Mouse (Mus musculus) cerebellum, adult 2 months (tissue): ENCODE results near the gene Csad. TPM values are rescaled to one million over a fixed set of nuclear protein-coding genes. Genes with fewer than 3 reads are reported as not detected.

ENCODE experiments used
- DNase-seq, 2 experiments: peaks; one replicate each; pipeline ENCODE4 v3.0.0; 2021
- H3K27ac ChIP-seq: fragments of 200-500 bp; 2 replicates; pipeline ENCODE4 v1.5.1; 2012; ENCODE audit warnings: low read length, control low read depth, inconsistent platforms; ENCODE audit not compliant: insufficient read depth
- H3K27me3 ChIP-seq: fragments of 200-500 bp; 2 replicates; pipeline ENCODE4 v1.6.1; 2012; ENCODE audit warnings: inconsistent platforms, mild to moderate bottlenecking, low read length, moderate library complexity; ENCODE audit not compliant: control insufficient read depth, insufficient read depth
- H3K4me1 ChIP-seq: fragments of 200-500 bp; 2 replicates; pipeline ENCODE4 v1.6.1; 2011; ENCODE audit warnings: low read length; ENCODE audit not compliant: control insufficient read depth, insufficient read depth
- H3K4me3 ChIP-seq: fragments of 200-500 bp; replicated peaks from 2 replicates; pipeline ENCODE3; 2011; ENCODE audit warnings: mild to moderate bottlenecking, low read depth, low read length, control low read depth; ENCODE audit not compliant: insufficient read depth
- CTCF ChIP-seq: fragments of 200-500 bp; IDR thresholded peaks from 2 replicates; pipeline ENCODE4 v1.5.1; 2011; ENCODE audit warnings: low read depth, mild to moderate bottlenecking, control low read depth, low read length, moderate library complexity, borderline replicate concordance; ENCODE audit not compliant: insufficient read depth
- POLR2A ChIP-seq: fragments of 200-500 bp; IDR thresholded peaks from 2 replicates; pipeline ENCODE4 v1.6.1; 2011; ENCODE audit warnings: low read length, control low read depth, borderline replicate concordance; ENCODE audit not compliant: insufficient read depth
- WGBS: fragments of 180-500 bp; shearing (Covaris S2); methylation state at CpG from one replicate; pipeline ENCODE4 v1.1.7; 2018; 5-methylcytosine and 5-hydroxymethylcytosine counted together
- polyA plus RNA-seq: library from polyadenylated mRNA; depleted of rRNA; stranded (reverse); fragments of >200 nt; gene quantifications from 2 replicates; pipeline ENCODE4 v1.2.3, GENCODE M21; 2012

Gene Csad
- polyA plus RNA-seq, 1 experiment: 53.0 TPM

DNA sequence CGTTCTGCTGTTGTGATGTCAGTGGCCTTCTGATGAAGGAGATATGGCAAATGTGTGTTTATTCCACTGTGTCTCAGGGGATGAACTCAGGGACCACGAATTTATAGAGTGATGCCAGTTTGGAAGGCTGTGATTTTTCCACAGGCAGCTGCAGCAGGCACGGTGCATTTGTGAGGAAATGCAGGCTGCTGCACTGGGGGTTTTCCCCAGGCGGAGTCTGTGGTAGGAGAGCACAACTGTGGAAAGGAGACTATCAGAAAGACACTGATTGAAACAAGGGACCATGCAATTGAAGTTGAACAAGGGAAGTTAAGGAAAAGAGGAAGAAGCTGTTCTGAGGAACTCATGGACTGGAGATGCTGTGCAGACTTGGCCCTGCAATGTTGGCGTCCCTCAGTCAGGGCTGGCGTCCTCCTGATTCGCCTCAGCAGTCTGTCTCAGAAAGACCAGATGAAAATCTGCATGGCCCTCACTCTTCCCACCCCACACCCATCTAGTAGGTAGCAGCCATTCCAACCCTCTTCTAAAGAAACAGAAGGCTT, 12.2 kb downstream of the Csad start:
- no peaks in the 10 kb centered on the region for H3K4me1 ChIP-seq
- DNase-seq: no peak
- TF ChIP-seq CTCF (no peak), POLR2A (no peak)
- 67% methylated on average over 7 of the region's 7 CpGs for WGBS
- no peak overlapping the region for H3K27ac ChIP-seq
- no peaks in the 10 kb centered on the region for H3K27me3 ChIP-seq
- H3K4me3 ChIP-seq: no peak overlapping the region

GRCm38 (mm10) chr15:102191699-102192098, 12.8 kb downstream of the Csad start:
- H3K4me3 ChIP-seq: no peak overlapping the region
- DNase-seq: no peak
- 87% methylated on average over 7 of the region's 7 CpGs for WGBS
- H3K4me1 ChIP-seq: no peaks in the 10 kb centered on the region
- no peaks in the 10 kb centered on the region for H3K27me3 ChIP-seq
- TF ChIP-seq CTCF: no peak
- no peak for TF ChIP-seq POLR2A
- H3K27ac ChIP-seq: no peak overlapping the region

DNA sequence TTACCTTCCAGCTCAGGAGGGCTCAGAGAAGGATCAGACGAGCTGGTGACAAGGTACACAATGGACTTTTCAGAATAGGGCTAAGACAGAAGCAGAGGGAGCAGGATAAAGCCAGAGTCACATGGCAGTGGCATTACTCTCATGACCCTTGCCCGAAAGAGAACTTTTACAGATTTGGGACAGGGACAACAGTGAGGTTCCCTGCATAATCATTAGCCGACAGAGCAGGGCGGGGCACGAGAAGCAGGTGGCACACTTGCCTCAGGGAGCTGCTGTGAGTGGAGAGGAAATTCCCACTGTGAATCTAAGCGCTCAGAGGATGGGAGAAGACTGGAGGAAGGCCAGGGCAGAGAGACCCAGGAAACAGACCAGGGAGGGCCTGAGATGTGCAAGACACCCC, 15.6 kb downstream of the Csad start:
- TF ChIP-seq POLR2A (no peak), CTCF (no peak)

DNA sequence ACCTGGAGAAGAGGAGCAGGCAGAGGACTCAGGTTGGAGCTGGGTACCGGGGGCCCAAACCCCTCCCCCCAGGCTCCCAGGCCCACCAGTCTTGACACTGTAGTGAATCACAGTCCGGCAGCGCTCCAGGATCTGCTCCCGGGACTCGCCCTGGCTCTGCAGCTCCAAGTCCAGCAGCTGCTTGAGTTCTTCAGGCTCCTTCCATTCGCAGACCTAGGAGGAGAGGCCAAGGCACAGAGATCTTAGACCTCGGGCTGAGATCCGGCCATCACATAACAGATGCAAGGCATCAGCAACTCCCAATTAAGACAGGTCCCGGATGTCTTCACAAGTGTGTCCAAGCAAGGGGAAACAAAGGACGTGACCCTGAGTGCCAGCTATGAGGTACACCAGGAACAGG, 16.4 kb downstream of the Csad start:
- 88% methylated on average over 10 of the region's 10 CpGs for WGBS

More for the DNA sequence above, 15.6 kb downstream of the Csad start:
- Histone ChIP-seq H3K27ac (no peak overlapping the region), H3K4me1 (no peaks in the 10 kb centered on the region), H3K4me3 (no peak overlapping the region), H3K27me3 (no peaks in the 10 kb centered on the region)
- WGBS: 57% methylated on average over 6 of the region's 6 CpGs
- no peak for DNase-seq

DNA sequence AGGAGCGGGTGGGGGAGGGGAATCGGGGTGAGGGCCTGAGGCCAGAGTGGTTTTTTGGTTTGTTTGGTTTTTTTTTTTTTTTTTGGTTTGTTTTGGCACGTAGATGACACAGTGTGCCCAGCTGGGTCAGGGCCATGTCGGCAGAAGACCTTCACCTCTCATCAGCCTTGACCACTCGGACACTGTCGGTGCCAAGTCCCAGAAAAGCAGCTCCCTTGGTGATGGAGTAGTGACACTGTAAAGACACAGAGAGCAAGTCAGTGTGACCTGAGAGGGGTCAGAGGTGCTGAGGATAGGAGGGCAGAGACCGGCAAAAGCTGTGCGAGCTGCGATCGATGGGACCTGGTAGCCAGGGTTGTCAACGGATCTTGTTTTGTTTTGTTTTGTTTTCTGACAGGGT, 18.3 kb downstream of the Csad start:
- Histone ChIP-seq H3K27me3 (no peaks in the 10 kb centered on the region), H3K4me1 (no peaks in the 10 kb centered on the region), H3K4me3 (no peak overlapping the region), H3K27ac (no peak overlapping the region)
- DNase-seq: no peak
- TF ChIP-seq POLR2A (no peak), CTCF (no peak)
- 80% methylated on average over 11 of the region's 11 CpGs for WGBS

More for the DNA sequence above, 16.4 kb downstream of the Csad start:
- TF ChIP-seq CTCF (no peak), POLR2A (no peak)
- no peaks in the 10 kb centered on the region for H3K4me1 ChIP-seq
- no peak for DNase-seq
- no peak overlapping the region for H3K27ac ChIP-seq
- no peak overlapping the region for H3K4me3 ChIP-seq
- no peaks in the 10 kb centered on the region for H3K27me3 ChIP-seq

DNA sequence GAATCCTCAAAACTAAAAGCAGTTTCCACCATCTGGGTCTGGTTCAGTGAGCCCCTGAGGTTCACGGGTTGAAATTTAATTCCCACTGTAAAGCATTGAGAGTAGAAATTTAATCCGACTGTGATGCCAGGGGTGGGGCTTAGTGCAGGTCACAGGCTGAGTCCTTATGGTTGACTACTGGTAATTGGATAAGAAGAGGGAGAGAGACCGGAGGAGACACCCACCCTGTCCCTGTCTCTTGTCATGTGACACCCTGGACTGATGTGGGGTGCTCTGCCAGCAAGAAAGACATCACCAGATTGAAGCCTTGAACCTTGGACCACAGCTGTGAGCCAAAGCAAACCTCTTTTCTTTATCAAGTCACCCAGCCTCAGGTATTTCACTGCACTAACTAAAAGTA, 21.4 kb downstream of the Csad start:
- no peak for TF ChIP-seq POLR2A
- no peak for TF ChIP-seq CTCF
- H3K4me3 ChIP-seq: no peak overlapping the region
- H3K27me3 ChIP-seq: no peaks in the 10 kb centered on the region
- H3K4me1 ChIP-seq: peaks cover 2% of the 10 kb centered on the region; the same call in 1 of the 2 replicates
- DNase-seq: no peak
- whole genome bisulfite sequencing: 81% methylated on average over 3 of the region's 3 CpGs
- H3K27ac ChIP-seq: no peak overlapping the region

GRCm38 (mm10) chr15:102179924-102180323, 24.6 kb downstream of the Csad start:
- H3K4me1 ChIP-seq: peaks cover 2% of the 10 kb centered on the region; the same call in 1 of the 2 replicates
- TF ChIP-seq CTCF (no peak), POLR2A (no peak)
- no peaks in the 10 kb centered on the region for H3K27me3 ChIP-seq
- peak in 1 of 2 experiments; percentile 17 for DNase-seq
- H3K4me3 ChIP-seq: no peak overlapping the region
- WGBS: 59% methylated on average over 14 of the region's 14 CpGs
- H3K27ac ChIP-seq: no peak overlapping the region

DNA sequence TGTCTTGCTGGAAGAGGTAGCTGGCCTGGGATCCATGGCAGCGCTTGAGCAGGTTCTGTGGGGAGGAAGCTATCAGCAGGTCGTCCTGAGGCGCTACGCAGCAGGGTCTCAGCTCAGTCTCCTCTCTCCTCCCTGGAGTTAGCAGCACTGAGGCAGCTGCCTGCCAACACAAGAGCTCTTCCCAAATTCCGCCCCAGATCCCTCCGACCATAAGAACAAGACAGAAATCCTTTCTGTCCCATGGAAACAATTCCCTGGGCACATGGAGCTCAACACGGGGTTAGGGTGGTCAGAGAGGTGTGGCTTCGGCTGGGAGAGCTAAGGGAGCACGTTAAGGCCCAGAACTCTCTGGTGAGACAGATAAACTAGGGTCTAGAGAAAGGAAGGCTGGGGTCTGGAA, 25.4 kb downstream of the Csad start:
- TF ChIP-seq CTCF: no peak
- TF ChIP-seq POLR2A: no peak
- WGBS: 83% methylated on average over 9 of the region's 9 CpGs
- no peak for DNase-seq
- no peak overlapping the region for H3K27ac ChIP-seq
- H3K4me1 ChIP-seq: peaks cover 2% of the 10 kb centered on the region; the same call in 1 of the 2 replicates
- H3K27me3 ChIP-seq: no peaks in the 10 kb centered on the region
- H3K4me3 ChIP-seq: no peak overlapping the region

DNA sequence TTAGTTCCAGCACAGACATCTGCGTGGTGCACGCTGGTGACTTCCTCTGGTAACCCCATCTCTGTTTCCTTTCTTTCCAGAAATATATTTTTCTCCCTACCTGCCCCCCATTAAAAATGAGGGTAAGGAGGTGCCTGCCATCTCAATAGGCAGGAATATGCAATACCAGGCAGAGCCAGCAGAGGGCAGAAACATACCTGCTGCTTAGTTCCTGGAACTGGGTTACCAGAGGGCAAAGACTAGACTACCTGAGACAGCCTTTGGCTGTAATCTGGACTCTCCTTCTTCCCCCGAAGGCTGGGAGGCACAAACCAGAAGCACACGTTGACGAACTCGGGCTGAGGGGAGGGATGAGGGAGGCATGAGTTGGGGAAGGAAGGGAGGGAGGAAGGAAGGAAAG, 26.2 kb downstream of the Csad start:
- H3K27ac ChIP-seq: no peak overlapping the region
- no peak overlapping the region for H3K4me3 ChIP-seq
- peak; percentile 81 for TF ChIP-seq CTCF
- TF ChIP-seq POLR2A: no peak
- no peaks in the 10 kb centered on the region for H3K27me3 ChIP-seq
- DNase-seq: peak; percentile 82 to 90
- peaks cover 2% of the 10 kb centered on the region; the same call in 1 of the 2 replicates for H3K4me1 ChIP-seq
- 13% methylated on average over 6 of the region's 6 CpGs for WGBS
